ENCODE assay signal across 8 mouse cellular contexts in the genomic region with DNA sequence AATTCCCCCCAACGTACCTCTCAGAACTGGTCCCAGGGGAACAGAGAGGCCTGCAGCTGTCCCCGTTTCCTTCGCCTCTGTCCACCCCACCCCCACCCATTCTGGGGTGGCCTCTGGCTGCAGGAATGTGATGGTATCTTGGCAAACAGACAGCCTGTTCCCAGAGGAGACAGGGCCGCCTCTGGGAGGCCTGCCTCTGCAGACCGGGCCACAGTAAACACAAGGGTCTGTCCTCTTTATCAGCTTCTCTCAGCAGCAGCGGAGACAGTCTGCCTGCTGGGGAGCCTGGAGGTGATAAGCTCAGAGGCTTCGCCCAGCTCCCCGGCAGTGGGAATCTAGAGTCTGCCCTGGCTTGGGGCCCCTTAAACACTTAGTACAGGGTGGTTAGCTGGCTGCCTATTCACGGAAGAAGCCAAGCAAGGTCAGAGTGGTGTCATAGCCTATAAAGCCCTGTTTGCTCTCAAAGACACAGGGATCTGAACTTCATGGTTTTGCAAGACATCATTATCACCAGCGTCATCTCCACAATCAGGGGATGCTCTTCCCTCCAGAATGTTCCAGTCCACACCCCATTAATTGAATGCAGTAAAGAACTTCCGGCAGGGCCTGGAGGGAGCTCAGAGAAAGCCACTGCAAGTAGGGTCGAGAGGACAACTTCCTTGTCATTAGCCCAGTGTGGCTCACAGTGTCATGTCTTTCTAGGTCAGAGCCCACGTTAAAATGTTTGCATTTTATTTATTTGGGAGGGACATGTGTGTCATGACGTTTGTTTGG. TPM values are rescaled to one million over a fixed set of nuclear protein-coding genes. Genes with fewer than 3 reads are reported as not detected.
DNase-seq lines count a peak whose midpoint lies in the region; ATAC-seq lines count a peak whose summit lies in the region.

No protein-coding gene starts in this region.

- WGBS in heart, embryonic 14.5 days, result 4% methylated on average over 14 of the region's 14 CpGs

- peak overlapping the region; percentile 79 to 87 for H3K27ac ChIP-seq in heart, embryonic 14.5 days (replicated peaks in 1 of 2; ENCODE audit: control insufficient read depth in 1 of 2, insufficient read depth in 1 of 2, low read depth in 2 of 2, low read length in 2 of 2)

- no peaks in the 10 kb centered on the region for H3K36me3 ChIP-seq in heart, embryonic 14.5 days (ENCODE audit: control insufficient read depth, insufficient read depth, low read length)
- no peaks in the 10 kb centered on the region for H3K36me3 ChIP-seq in megakaryocyte, embryonic 14.5 days (replicated peaks; ENCODE audit: low read length)

- H3K4me3 ChIP-seq in heart, embryonic 14.5 days (ENCODE audit: control insufficient read depth in 1 of 2, insufficient read depth in 1 of 2, low read depth in 1 of 2, low read length in 2 of 2), result no peak overlapping the region
- peak overlapping the region; percentile 69 for H3K4me3 ChIP-seq in megakaryocyte, embryonic 14.5 days (replicated peaks)

- DNase-seq in adrenal gland, adult (ENCODE audit: inconsistent age in 2 of 2, low spot score in 1 of 2), result peak; percentile 65 to 71
- DNase-seq in adrenal gland, adult 8-10 months, result no peak
- DNase-seq in kidney, postnatal 25 days, result peak; percentile 67 to 80
- no peak for DNase-seq in thymus, postnatal 4 days
- DNase-seq in layer of hippocampus, postnatal 10 days (ENCODE audit: low spot score in 2 of 2), result no peak

- peak overlapping the region; percentile 35 for H3K9ac ChIP-seq in heart, embryonic 14.5 days (ENCODE audit: low read length)

- H3K27me3 ChIP-seq in heart, embryonic 14.5 days (ENCODE audit: control insufficient read depth, insufficient read depth, low read length), result no peaks in the 10 kb centered on the region
- H3K27me3 ChIP-seq in megakaryocyte, embryonic 14.5 days (replicated peaks), result no peaks in the 10 kb centered on the region

- peak; percentile 84 for ATAC-seq in common myeloid progenitor, adult 5-6 weeks (replicated peaks; ENCODE audit: low read depth, poor library complexity, severe bottlenecking)
- peak; percentile 86 for ATAC-seq in heart, embryonic 14.5 days (ENCODE audit: insufficient number of reproducible peaks, insufficient read depth, low FRiP score, low read depth)

- peak overlapping the region; percentile 16 for H3K4me2 ChIP-seq in heart, embryonic 14.5 days (ENCODE audit: low read length)

- no peaks in the 10 kb centered on the region for H3K9me3 ChIP-seq in heart, embryonic 14.5 days (ENCODE audit: control insufficient read depth, low read length)
- no peaks in the 10 kb centered on the region for H3K9me3 ChIP-seq in megakaryocyte, embryonic 14.5 days

- H3K4me1 ChIP-seq in heart, embryonic 14.5 days (ENCODE audit: control insufficient read depth in 2 of 2, insufficient read depth in 2 of 2, low read length in 2 of 2), result peaks cover 42 to 55% of the 10 kb centered on the region in 2 experiments
- H3K4me1 ChIP-seq in megakaryocyte, embryonic 14.5 days, result peaks cover 96% of the 10 kb centered on the region

RNA-seq across cellular contexts. Expression of a gene that starts 23.4 kb away (rescaled TPM):
- 10 to 100 TPM in 1 of 4 experiments, 1 to 10 TPM in 3; 7.6 to 11.1 (median 8.6) TPM for total RNA-seq in adrenal gland, adult 8-10 months (2022)
- total RNA-seq in common myeloid progenitor, adult 5-6 weeks (2017), result 0.69 and 1.2 TPM in 2 replicates
- 18.7 and 30.8 TPM in 2 replicates for polyA plus RNA-seq in heart, embryonic 14.5 days (2014; fragmentation: Nextera tagmentation; extraction: Ambion mirVana)
- 19.3 and 52.2 TPM in 2 replicates for polyA plus RNA-seq in megakaryocyte, embryonic 14.5 days (2012; ENCODE audit: insufficient read depth, low replicate concordance)
- 1 to 10 TPM; 1.7 to 3.7 TPM for total RNA-seq in layer of hippocampus, postnatal 10 days (2021)

Comparison
In these comparisons a context has a peak if more than half of its experiments do, and no peak if none do; other contexts are left out.
1. DNase-seq: peak in adrenal gland, adult (2 of 2) and kidney, postnatal 25 days (2 of 2); none in adrenal gland, adult 8-10 months (single experiment), thymus, postnatal 4 days (single experiment) and layer of hippocampus, postnatal 10 days (0 of 2).